Mouse (Mus musculus) bone marrow, adult 2 months (tissue): ENCODE results near the gene Timm44.

Source experiments
- CTCF ChIP-seq: fragments of 200-500 bp; IDR thresholded peaks from 2 replicates; pipeline ENCODE4 v1.5.1; 2011; ENCODE audit warnings: low read length, control low read depth; ENCODE audit not compliant: control insufficient read depth, insufficient read depth
- POLR2A ChIP-seq: fragments of 200-500 bp; IDR thresholded peaks from 2 replicates; pipeline ENCODE4 v1.6.1; 2011; ENCODE audit warnings: low read depth, mild to moderate bottlenecking, control low read depth, low read length, borderline replicate concordance; ENCODE audit not compliant: control insufficient read depth

DNA sequence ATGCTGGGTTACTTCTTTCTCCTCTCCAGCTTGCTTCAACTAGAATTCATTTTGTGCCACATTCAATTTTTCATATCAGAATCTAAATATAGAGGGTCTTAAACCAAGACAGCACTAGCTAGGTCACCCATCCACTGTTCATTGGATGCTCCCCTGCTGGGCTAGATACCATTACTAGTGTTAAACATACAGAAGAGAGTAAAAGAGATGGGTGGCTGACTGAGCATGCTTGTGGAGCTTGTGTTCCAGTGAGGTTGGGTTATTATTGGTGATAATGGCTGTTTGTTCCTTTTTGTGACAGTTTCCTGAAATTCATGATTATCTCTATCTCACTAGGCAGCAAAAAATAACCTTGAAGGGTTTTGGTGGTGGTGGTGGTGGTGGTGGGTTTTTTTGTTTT, 53.7 kb downstream of the Timm44 start:
- TF ChIP-seq POLR2A = no peak
- TF ChIP-seq CTCF = no peak
